10 mouse cellular contexts compared by ENCODE assay signal in the genomic region with DNA sequence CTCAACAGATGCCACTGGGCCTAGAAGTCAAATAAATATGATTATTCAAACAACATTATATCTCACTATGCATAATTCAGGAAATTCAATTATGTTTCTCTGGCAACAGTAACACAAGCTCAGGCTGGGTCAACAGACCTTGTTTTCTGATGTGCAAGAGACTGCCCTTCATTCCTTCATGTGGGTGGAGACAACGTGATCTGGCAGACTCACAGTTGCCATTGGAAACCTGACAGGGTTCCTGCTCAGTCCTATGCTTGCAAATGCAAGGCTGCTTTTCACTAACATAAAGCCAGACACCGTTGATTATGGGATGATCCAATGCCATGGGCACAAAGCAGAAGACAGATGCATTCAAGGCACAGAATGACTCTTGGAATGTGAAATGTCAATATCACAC.
DNase-seq lines count a peak whose midpoint lies in the region; ATAC-seq lines count a peak whose summit lies in the region.
"Had no signal": no experiment of that assay in that cellular context is flagged by ENCODE, and none has a peak within 500 bp of the region (broad histone marks: within the 10 kb centered on the region; RNA-seq: fewer than 3 reads in every experiment).

No protein-coding gene starts in this region.

- H3K27ac ChIP-seq in hindbrain, embryonic 14.5 days: no peak overlapping the region
- peak overlapping the region; percentile 51; the same call in 1 of the 2 replicates for H3K27ac ChIP-seq in limb, embryonic 10.5 days

- H3K27me3 ChIP-seq in hindbrain, embryonic 14.5 days (ENCODE audit: control insufficient read depth, insufficient read depth, low read length): no peaks in the 10 kb centered on the region
- no peaks in the 10 kb centered on the region for H3K27me3 ChIP-seq in limb, embryonic 10.5 days (ENCODE audit: low read depth, poor library complexity, severe bottlenecking)

- no peaks in the 10 kb centered on the region for H3K9me3 ChIP-seq in hindbrain, embryonic 14.5 days (ENCODE audit: control insufficient read depth, low read length)
- no peaks in the 10 kb centered on the region for H3K9me3 ChIP-seq in limb, embryonic 10.5 days (replicated peaks)

- WGBS in hindbrain, embryonic 14.5 days: 20% methylated on average over 2 of the region's 2 CpGs
- 85% methylated on average over 2 of the region's 2 CpGs for WGBS in limb, embryonic 10.5 days

- peak; percentile 86 for DNase-seq in heart, adult 11 months
- DNase-seq in heart, postnatal 4 days: no peak
- peak; percentile 73 for DNase-seq in brain, adult 2 months (ENCODE audit: low read depth, low spot score)
- peak; percentile 51 for DNase-seq in hindbrain, embryonic 14.5 days (ENCODE audit: low spot score)
- DNase-seq in limb, embryonic 10.5 days (ENCODE audit: low spot score): no peak
- DNase-seq in cerebellum, postnatal 36 days: no peak
- DNase-seq in lung, postnatal 10 days: no peak
- no peak for DNase-seq in gastrocnemius, postnatal 4 days (ENCODE audit: low spot score in 2 of 2)
- DNase-seq: cerebellum, adult 11 months had no signal

- H3K4me1 ChIP-seq in hindbrain, embryonic 14.5 days (replicated peaks; ENCODE audit: control insufficient read depth, insufficient read depth, low read length): no peaks in the 10 kb centered on the region
- H3K4me1 ChIP-seq in limb, embryonic 10.5 days: peaks cover 31% of the 10 kb centered on the region
- H3K4me1 ChIP-seq: megakaryocyte, embryonic 14.5 days had no signal

- no peak overlapping the region for H3K9ac ChIP-seq in hindbrain, embryonic 14.5 days

- no peak overlapping the region for H3K4me2 ChIP-seq in hindbrain, embryonic 14.5 days (replicated peaks)

- H3K36me3 ChIP-seq in hindbrain, embryonic 14.5 days (replicated peaks; ENCODE audit: control insufficient read depth, insufficient read depth): no peaks in the 10 kb centered on the region
- H3K36me3 ChIP-seq in limb, embryonic 10.5 days: no peaks in the 10 kb centered on the region

- ATAC-seq in hindbrain, embryonic 14.5 days (ENCODE audit: low FRiP score): peak; percentile 69; the same call in 1 of the 2 replicates

- no peak overlapping the region for H3K4me3 ChIP-seq in hindbrain, embryonic 14.5 days (replicated peaks; ENCODE audit: low read length)
- H3K4me3 ChIP-seq in limb, embryonic 10.5 days: no peak overlapping the region
- H3K4me3 ChIP-seq: megakaryocyte, embryonic 14.5 days had no signal

Comparison
In these comparisons a context has a peak if more than half of its experiments do, and no peak if none do; other contexts are left out.
1. DNase-seq: peak in heart, adult 11 months (single experiment), brain, adult 2 months (single experiment) and hindbrain, embryonic 14.5 days (single experiment); none in heart, postnatal 4 days (single experiment), limb, embryonic 10.5 days (single experiment), cerebellum, postnatal 36 days (0 of 2), lung, postnatal 10 days (single experiment) and gastrocnemius, postnatal 4 days (0 of 2).